9 mouse cellular contexts compared by ENCODE assay signal in the genomic region with DNA sequence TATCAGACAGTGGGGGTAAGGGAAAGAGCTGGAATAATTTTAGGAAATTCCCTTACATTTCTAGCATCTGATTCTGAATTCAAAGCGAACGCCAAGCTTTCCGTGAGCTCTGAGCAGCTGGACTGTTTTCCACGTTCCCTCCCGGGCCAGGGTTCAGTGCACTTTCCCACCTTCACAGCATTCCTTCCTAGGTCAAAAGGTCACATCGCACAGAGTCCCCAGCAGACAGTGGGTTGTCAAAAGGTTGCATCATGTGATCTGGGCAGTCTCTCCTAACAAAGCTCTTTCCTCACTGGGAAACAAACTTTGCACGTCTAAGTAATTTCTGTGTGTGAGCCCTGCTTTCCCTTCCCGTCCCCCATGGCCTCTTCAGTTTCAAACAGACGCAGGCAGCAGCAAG. TPM values are rescaled to one million over a fixed set of nuclear protein-coding genes. Genes with fewer than 3 reads are reported as not detected.
DNase-seq lines count a peak whose midpoint lies in the region; ATAC-seq and TF ChIP-seq lines count a peak whose summit lies in the region.
"Had no signal": no experiment of that assay in that cellular context is flagged by ENCODE, and none has a peak within 500 bp of the region (broad histone marks: within the 10 kb centered on the region; RNA-seq: fewer than 3 reads in every experiment).

No protein-coding gene starts in this region.

- H3K4me1 ChIP-seq in hindbrain, embryonic 12.5 days, result peaks cover 43% of the 10 kb centered on the region
- peaks cover 20% of the 10 kb centered on the region for H3K4me1 ChIP-seq in limb, embryonic 14.5 days (ENCODE audit: control insufficient read depth, insufficient read depth, low read length)
- H3K4me1 ChIP-seq in neural tube, embryonic 14.5 days (ENCODE audit: control insufficient read depth, insufficient read depth, low read length), result peaks cover 26% of the 10 kb centered on the region

- DNase-seq in adrenal gland, postnatal 10 days, result peak; percentile 30
- DNase-seq in adrenal gland, adult 18-20 months (ENCODE audit: low spot score in 2 of 2), result no peak
- DNase-seq in limb, embryonic 14.5 days (ENCODE audit: low spot score), result peak; percentile 27
- no peak for DNase-seq in B cell, adult 2 months
- no peak for DNase-seq in adrenal gland, adult (ENCODE audit: inconsistent age in 2 of 2, low spot score in 1 of 2)
- DNase-seq in cerebellum, adult 11-12 months, result no peak

- H3K4me2 ChIP-seq in hindbrain, embryonic 12.5 days (replicated peaks), result peak overlapping the region; percentile 37
- peak overlapping the region; percentile 29 for H3K4me2 ChIP-seq in limb, embryonic 14.5 days (replicated peaks; ENCODE audit: low read depth, low read length, severe bottlenecking)
- H3K4me2 ChIP-seq in neural tube, embryonic 14.5 days (ENCODE audit: low read depth, low read length), result peak overlapping the region; percentile 30; the same call in 1 of the 2 replicates

- H3K27me3 ChIP-seq in hindbrain, embryonic 12.5 days, result no peaks in the 10 kb centered on the region
- H3K27me3 ChIP-seq in limb, embryonic 14.5 days (ENCODE audit: control insufficient read depth, insufficient read depth, low read length), result no peaks in the 10 kb centered on the region; the same call in 1 of the 2 replicates
- H3K27me3 ChIP-seq in neural tube, embryonic 14.5 days (ENCODE audit: control insufficient read depth, insufficient read depth, low read length), result no peaks in the 10 kb centered on the region

- TF ChIP-seq POLR2A in limb, embryonic 14.5 days (IDR thresholded peaks at IDR 0.05; ENCODE audit: borderline replicate concordance, extremely low read depth, insufficient read depth, insufficient read length), result no peak

- H3K4me3 ChIP-seq in hindbrain, embryonic 12.5 days, result no peak overlapping the region
- H3K4me3 ChIP-seq in limb, embryonic 14.5 days (replicated peaks; ENCODE audit: low read length), result no peak overlapping the region
- H3K4me3 ChIP-seq in neural tube, embryonic 14.5 days (ENCODE audit: low read depth, low read length), result no peak overlapping the region

- H3K9me3 ChIP-seq in hindbrain, embryonic 12.5 days (replicated peaks), result no peaks in the 10 kb centered on the region
- no peaks in the 10 kb centered on the region for H3K9me3 ChIP-seq in limb, embryonic 14.5 days (ENCODE audit: control insufficient read depth, low read length)
- no peaks in the 10 kb centered on the region for H3K9me3 ChIP-seq in neural tube, embryonic 14.5 days (ENCODE audit: control insufficient read depth, low read length)

- no peak for ATAC-seq in hindbrain, embryonic 12.5 days (ENCODE audit: low FRiP score)
- ATAC-seq in limb, embryonic 14.5 days (ENCODE audit: low FRiP score, low read depth), result peak; percentile 74
- no peak for ATAC-seq in neural tube, embryonic 14.5 days (ENCODE audit: low read depth)

- no peak overlapping the region for H3K9ac ChIP-seq in hindbrain, embryonic 12.5 days
- H3K9ac ChIP-seq in limb, embryonic 14.5 days (ENCODE audit: low read depth, low read length, severe bottlenecking), result no peak overlapping the region
- H3K9ac ChIP-seq in neural tube, embryonic 14.5 days (replicated peaks; ENCODE audit: low read depth, low read length), result no peak overlapping the region; the same call in 1 of the 2 replicates

- 1% methylated on average over 9 of the region's 9 CpGs for WGBS in hindbrain, embryonic 12.5 days
- WGBS in limb, embryonic 14.5 days, result 6% methylated on average over 9 of the region's 9 CpGs
- WGBS in neural tube, embryonic 14.5 days, result 4% methylated on average over 9 of the region's 9 CpGs

- H3K36me3 ChIP-seq in hindbrain, embryonic 12.5 days, result 0 out of 2 replicates have a peak, but pooled peaks cover 9% of the 10 kb centered on the region
- H3K36me3 ChIP-seq in limb, embryonic 14.5 days (ENCODE audit: control insufficient read depth, insufficient read depth, low read length), result no peaks in the 10 kb centered on the region
- H3K36me3 ChIP-seq in neural tube, embryonic 14.5 days (ENCODE audit: control insufficient read depth, insufficient read depth, low read length), result no peaks in the 10 kb centered on the region

- H3K27ac ChIP-seq in hindbrain, embryonic 12.5 days, result peak overlapping the region; percentile 89
- 0 out of 2 replicates have a peak overlapping the region, but pooled peaks have one; percentile 27 for H3K27ac ChIP-seq in limb, embryonic 14.5 days (replicated peaks; ENCODE audit: low read depth, low read length)
- peak overlapping the region; percentile 62; the same call in 1 of the 2 replicates for H3K27ac ChIP-seq in neural tube, embryonic 14.5 days (ENCODE audit: low read depth, low read length)

RNA-seq across cellular contexts. Expression of a gene that starts 44.6 kb away (rescaled TPM):
- 100 to 1,000 TPM in 1 of 2 experiments, 10 to 100 TPM in 1; 93.8 to 104 TPM for total RNA-seq in adrenal gland, postnatal 10 days (2021)
- 100 to 1,000 TPM; 216 to 279 TPM for total RNA-seq in adrenal gland, adult 18-20 months (2021)
- polyA plus RNA-seq in hindbrain, embryonic 12.5 days (2016; fragmentation: Nextera tagmentation; extraction: Ambion mirVana), result 130 and 155 TPM in 2 replicates
- polyA plus RNA-seq in limb, embryonic 14.5 days (2012; rRNA removed), result 16.2 and 26.2 TPM in 2 replicates
- 17.3 and 17.9 TPM in 2 replicates for polyA plus RNA-seq in limb, embryonic 14.5 days (2014; fragmentation: Nextera tagmentation; extraction: Ambion mirVana)
- 102 and 117 TPM in 2 replicates for polyA plus RNA-seq in neural tube, embryonic 14.5 days (2014; fragmentation: Nextera tagmentation; extraction: Ambion mirVana)
- total RNA-seq: neutrophil, adult 5-6 weeks had no signal

Comparison
In these comparisons a context has a peak if more than half of its experiments do, and no peak if none do; other contexts are left out.
1. DNase-seq: peak in adrenal gland, postnatal 10 days (single experiment) and limb, embryonic 14.5 days (single experiment); none in adrenal gland, adult 18-20 months (0 of 2), B cell, adult 2 months (0 of 2), adrenal gland, adult (0 of 2) and cerebellum, adult 11-12 months (single experiment).
2. H3K27ac ChIP-seq: peak in every context shown above with its lines; median percentile 89 in hindbrain, embryonic 12.5 days; 62 in neural tube, embryonic 14.5 days; 27 in limb, embryonic 14.5 days.
3. Peak in every context shown above with its lines, with median percentiles within 50 percentile points of each other: H3K4me2 ChIP-seq.